Mouse (Mus musculus) MN1 (cell line): ENCODE measurements around the gene Gm42906.

Experiments
- DNase-seq: peaks from one replicate; pipeline ENCODE4 v3.0.0-alpha.2; 2016; ENCODE audit warnings: low spot score

The Gm42906 gene

DNA sequence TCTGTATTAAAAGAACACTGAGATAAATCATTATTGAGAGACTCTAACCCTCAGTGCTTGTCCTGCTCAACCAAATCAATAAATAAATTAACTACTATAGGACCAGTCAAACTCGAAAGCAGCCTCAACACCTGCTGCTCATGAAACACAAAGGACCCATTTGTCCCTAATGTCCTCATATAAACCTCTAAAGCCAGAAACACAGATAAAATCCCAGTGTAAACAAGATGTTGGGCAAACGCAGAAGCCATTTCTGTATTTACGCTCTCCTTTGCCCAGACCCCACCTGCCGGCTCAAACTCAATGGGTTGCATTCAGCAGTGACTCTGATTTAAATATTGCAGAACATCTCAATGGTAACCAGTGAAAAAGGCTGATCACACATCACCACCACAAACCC lies 131.7 kb downstream of the Gm42906 start:
- no peak for DNase-seq

DNA sequence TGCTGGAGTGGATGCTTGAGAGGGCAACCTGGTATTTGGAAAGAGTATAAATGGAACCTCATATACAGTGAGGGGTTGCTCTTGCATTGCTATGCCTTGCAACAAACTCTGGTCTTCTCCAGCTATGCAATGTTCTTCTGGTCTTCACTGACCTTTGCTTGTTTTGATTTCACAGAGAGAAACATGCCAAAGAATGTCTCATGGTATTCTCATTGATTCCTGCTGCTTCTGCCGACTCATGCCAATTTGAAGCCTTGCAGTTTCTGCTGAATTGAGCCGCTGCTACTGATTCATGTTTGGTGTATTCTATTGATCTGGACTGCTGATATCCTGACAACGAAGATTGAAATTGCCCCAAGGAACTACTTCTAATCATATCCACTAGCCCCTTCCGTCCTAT lies 134.4 kb downstream of the Gm42906 start:
- no peak for DNase-seq

DNA sequence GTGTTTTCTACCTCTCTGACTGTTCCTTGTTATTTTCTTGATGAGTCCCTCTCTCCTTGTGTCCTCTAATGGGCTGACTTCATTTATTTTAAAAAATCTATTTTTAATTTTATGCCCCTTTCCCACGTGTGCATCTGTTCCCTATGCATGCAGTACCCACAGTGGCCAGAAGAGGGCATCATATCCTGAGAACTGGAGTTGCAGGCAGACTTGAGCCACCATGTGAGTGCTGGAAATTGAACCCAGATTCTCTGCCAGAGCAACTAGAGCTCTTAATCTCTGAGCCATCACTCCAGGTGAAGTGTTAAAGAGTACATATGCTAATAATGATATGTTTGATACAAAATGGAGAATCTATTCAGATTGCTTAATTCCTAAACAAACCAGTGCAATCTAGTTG lies 135.7 kb downstream of the Gm42906 start:
- no peak for DNase-seq

DNA sequence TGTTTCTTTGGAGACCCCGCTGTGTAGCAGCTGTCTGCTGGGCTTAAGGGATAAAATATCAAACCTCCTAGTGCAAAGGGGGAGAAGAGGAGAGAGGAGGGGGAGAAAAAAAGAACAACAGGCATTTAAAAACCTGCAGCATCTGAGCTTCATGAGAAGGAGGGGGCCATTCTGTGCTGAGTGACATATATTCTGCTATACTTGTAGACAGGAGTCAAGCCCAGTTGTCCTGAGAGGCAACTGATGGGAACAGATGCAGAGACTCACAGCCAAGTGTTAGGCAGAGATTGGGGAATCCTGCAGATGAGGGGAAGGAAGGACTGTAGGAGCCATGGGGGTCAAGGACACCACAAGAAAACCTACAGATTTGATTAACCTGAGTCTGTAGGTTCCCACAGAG lies 141.6 kb downstream of the Gm42906 start:
- DNase-seq = no peak

DNA sequence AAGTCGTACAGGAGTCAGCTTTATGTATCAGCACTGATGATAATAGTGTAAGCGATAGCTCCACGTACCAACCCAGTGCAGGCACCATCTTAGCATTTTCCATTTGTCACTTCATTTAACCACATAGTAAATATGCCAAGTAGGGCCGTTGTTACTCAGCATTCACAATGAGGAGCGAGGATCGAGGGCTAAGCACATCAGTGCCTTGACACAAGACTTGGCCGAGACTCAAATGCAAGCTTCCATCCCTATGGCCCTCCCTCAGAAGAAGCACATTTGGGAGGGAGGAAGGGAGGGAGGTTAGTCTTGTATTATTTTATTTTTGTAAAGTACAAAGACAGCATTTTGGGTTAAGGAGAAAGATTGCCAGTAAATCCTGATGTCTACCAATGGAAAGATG lies 148.4 kb downstream of the Gm42906 start:
- no peak for DNase-seq

DNA sequence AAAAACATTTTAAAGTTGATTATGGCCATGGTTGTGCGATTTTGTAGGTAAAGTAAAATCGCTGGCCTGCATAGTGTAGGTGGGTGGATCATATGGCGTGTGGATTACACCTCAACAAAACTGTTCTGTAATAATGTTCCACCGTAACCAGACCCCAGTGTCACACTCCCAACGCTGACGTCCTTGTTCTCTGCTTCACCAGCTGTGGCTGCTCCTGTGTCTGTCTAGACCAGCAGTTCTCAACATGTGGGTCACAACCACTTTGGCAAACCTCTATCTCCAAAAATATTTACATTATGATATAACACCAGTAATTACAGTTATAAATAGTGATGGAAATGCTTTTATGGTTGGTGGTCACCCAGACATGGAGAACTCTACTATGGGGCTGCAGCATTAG lies 150.0 kb downstream of the Gm42906 start:
- DNase-seq = no peak

DNA sequence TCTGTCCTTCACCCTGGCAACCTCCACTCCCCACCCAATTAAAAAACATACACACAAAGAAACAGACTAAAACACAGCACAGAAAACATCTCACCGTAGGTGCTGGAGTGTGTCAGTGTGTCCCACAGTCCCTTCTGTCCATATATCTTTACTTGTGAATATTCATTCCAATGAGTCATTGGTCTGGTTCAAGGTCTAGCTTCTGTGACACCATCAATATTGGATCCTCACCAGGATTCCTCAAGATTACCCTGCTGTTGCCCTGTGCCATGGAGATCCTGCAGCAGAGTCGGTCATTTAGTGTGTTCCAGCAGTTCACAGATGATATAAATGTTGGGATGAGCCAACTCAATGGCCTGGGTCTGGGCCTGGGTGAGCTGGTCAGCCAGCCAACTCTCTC lies 152.0 kb downstream of the Gm42906 start:
- no peak for DNase-seq

DNA sequence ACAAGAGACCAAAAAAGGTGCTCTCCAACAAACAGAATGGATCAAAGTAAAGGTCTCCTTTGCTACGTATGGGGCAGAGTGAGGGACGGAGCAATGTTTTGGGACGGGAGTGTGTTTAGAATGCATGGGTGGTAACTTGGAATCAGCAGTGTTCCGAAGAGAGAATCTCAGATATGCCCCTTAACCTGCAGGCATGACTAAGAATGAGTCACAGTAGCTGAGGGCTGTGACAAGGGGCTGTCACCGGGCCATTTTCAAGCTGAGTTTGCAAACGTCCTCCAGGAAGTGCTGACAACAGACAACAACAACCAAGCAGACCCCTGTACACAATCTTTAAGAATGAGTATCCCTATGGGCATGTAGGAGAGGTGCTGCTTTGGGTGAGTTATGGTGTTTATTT lies 153.7 kb downstream of the Gm42906 start:
- DNase-seq = no peak

DNA sequence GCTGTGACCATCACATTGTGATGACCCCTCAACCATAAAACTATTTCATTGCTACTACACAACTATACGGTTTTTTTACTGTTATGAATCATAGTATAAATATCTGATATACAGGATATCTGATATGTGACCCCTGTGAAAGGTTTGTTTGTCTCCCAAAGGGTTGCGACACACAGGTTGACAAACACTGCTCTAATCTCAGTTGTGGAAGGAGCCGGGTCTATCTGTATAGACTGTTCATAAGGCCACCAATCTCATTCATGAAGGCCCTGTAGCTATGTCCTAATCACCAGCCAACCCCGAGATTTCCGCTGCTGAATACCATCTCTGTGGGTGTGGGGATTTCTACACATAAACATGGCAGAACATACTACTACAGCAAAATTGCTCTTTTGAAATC lies 157.1 kb downstream of the Gm42906 start:
- no peak for DNase-seq

DNA sequence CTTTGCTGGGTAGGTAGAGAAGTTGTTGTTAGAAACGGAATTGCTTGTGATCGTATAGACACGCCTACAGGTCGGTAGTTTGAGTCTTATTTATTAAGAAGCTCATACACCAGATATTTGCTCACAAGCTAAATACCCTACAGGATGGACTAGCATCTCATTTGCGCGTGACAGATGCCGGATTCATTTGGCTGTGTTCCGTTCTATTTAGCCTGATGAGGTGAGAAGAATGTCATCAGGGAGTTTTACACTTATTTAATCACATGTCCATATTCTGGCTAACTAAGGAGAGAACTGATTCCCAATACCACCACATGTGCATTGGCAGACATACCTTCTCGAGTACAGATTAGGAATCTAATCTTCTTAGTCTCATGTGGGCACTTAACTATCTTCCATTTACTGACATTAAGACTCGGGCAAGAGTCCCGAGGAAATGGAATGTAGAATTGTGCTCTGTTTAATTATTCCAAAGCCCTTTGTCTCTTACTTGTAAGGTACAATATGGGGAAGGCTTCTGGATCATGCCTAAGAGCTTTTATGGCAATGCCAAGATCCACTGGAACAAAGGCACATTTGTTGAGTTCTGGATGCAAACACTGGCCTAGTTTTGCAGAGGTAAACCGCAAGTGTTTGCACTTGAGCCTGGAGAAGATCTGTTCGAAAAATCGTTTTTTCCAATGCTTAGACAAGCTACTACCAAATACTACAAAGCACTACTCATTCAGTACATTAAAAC lies 160.9 kb downstream of the Gm42906 start:
- DNase-seq = no peak

DNA sequence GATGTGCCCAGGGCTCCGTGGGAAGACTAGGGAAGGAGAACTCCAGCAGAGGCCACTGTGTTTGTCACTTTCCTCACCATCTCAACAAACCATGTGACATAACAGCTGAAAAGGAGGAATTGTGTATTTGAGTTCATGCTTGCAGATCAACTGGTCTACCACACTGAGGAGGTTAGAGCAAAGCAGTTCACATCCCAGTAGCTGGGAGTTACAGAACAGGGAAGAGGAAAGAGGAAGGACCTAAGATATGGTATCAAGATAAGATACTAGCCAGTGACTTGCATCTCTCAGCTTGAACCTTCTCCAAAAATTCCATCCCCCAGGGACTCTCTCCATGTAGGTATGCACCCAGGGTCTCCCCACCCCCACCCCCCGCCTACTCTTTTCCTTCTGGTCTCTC lies 166.4 kb downstream of the Gm42906 start:
- no peak for DNase-seq

DNA sequence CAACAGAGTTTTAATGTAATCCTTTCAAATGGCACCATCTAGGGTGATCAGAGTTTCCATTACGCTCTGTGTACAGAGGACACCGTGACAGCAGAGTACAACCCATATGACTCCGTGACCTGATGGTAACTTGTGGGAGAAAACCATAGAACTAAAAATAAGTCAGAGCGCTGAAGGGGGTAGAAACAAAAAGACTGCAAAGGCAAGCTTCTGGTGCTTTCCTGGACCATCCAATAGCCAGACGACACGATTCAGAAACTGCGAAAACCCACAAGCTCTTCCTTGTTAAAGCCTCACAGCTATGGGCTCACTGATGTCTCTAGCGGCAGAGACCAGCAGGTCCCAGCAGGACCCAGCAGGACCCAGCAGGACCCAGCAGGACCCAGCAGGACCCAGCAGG lies 175.8 kb downstream of the Gm42906 start:
- DNase-seq = no peak

DNA sequence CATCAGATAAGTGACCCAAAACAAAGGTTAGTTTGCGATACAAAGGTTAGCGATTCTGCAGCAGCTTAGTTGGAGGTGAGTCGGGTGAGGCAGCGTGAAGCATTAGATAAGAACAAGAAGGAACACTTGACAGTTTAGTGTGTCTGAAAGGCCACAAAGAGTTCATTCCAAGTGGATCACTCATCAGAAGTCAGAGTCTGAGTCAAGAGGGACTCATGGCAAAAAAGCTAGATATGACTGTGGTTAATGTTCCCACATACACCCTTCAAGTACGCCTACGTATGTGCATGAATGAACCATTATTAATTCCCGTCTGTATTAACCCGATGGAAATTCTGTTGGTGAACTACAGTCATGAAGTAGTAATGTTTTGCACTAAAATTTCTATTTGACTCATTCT lies 176.3 kb downstream of the Gm42906 start:
- no peak for DNase-seq

DNA sequence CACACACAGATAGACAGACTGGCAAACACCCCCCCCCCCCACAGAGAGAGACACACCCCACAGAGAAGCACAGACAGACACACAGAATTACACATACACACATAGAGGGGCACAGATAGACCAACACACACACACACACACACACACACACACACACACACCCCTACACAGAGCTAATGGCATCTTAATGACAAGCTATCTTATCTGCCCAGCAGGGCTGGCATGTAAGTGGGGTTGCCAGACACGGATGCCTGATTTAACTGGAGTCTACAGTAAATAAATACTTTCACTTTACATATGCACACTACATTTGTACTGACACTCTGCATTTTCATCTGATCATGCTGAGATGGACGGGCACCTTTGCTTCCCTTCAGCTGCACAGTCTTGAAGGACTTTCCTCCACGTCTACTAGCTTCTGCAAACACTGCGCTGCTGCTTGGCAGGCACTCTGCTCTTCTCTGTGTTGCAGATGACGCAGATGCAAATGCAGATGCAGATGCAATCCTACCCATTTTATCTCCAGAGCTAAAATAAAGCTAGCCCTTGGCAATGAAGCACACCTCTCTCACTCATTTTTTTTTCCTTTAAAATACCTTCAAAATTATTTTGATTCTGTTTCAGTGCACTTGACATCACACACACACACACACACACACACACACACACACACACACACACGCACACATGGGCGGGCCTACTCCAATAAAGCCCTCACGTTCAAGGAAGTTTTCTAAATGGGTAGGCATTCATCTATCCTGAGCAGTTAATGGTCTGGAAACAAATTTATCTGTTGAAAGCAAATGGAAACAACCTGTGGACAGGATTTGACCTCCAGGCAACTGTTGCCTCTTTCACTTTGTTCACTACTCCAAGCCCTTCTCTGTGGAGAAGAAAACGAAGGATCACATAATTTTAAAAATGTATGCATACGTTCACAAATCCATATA lies 179.0 kb downstream of the Gm42906 start:
- DNase-seq = peak; percentile 68

DNA sequence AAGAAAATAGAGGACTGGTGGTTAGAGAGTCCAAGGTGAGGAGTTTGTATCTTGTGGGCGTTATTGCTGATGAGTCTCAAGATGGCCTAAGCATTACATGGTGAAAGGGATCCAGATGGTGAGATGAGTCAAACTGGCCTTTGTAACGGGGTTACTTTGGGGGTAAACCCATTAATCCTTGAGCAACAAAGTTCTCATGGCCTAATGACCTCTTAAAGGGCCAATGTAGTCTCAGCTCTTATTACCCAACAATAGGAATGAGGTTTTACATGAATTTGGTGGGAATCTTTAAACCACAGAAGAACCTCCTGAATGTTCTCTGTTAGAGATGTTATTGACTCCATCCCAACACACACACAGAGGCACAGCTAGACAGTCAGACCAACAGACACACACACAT lies 179.9 kb downstream of the Gm42906 start:
- DNase-seq = no peak

DNA sequence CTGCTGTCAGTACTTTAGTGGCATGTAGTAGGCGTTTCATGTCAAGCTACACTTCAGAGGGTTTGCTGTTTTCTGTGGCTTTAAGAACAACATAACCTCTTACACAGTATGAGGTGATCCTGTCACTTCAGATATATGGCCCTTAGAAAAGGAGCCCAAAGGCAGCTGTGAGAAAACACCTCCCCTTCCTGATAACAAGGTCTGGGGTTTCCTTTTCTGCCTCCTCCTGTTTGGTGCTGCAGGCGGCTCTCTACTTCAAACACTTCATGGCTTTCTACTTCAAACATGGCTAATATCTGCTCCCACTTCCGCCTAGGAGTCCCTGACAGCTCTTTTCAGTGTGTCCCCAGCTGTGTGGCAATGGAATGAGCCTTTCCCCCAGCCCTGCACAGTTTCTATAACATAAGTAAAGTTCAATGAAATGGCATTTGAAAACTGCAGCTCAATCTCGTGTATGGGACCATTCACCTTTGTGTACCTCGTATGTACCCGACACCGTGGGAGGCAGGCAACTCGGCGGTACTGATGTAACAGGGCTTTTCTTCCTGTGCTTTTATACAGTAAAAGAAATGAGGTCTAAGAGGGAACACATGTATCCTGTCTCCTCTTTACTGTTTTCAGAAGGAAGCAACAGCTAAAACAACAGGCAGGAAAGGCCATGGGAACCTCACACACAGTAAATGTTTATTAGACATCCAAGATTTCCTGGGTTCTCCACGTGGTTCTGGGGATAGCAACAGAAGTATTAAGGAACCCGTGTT lies 180.7 kb downstream of the Gm42906 start:
- no peak for DNase-seq

DNA sequence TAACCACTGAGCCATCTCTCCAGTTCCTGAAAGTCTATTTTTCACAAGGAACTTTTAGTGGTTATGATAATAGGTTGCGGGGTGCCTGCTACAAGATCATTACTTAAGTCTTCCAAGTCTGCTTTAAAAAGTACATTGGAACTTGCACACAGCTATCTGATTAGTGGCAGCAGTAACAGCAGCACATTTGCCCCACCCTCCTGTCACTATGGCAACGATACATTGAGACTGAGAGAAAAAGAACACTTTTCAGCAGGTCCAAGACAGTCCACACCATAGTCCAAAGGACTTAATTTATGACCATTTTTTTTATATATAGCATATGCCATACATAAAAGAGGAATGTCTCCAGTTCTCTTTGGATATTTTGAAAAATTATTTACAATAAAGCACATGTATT lies 181.7 kb downstream of the Gm42906 start:
- DNase-seq = peak; percentile 18

DNA sequence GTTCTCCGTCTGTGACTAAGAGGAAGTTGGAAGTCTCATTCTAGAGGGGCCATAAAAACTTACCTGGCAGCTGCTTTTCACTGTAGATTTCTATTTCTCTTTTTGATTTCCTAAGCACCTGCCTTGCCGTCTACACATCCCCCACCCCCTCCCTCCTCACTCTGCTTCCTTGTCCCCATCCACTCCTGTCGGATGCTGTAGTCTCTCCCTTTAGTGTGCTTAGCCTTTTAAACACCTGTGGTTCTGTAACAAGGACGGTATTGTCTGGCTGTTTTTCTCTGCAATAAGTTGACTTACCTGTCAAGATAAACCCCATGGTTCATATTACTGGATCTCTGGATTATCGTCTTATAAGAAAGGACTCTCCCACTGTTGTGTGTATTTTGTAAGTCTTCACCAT lies 182.4 kb downstream of the Gm42906 start:
- no peak for DNase-seq

DNA sequence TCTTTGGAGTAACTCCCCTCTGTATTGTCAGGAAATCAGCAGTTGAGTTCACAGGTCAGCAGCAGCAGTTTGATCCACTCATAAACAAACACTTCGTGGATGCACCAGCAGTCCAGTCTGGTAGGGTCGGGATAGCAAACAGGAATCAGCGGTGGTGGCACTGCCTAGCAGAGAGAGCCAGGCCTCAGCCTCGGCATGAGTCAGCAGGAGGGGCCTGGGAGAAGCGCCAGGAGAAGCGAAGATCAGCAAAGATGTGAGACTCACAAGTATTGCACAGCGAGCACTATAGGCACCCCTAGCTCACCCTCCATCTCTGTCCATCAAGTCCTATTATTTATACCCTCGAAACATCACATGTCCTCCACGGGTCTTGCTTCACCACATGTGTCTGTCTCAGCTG lies 189.2 kb downstream of the Gm42906 start:
- peak; percentile 14 for DNase-seq

DNA sequence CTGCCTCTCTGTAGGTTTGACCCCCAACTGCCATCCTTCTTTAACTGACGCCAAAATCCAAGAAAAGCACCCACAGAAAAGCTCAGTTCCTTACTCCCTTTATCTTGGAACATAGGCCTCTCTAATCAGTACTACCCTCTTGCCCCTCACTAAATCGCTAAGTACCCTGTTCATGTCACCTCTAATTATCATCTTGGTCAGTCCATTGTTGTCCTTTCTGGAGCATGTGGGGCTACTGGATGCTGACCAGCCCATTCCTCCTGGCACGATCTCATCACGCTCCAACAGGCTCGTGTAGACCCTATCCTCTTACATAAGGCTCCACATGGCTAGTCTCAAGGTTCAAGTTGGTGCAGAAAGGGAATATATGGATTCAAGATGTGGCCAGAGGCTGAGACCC lies 191.6 kb downstream of the Gm42906 start:
- DNase-seq = no peak

DNA sequence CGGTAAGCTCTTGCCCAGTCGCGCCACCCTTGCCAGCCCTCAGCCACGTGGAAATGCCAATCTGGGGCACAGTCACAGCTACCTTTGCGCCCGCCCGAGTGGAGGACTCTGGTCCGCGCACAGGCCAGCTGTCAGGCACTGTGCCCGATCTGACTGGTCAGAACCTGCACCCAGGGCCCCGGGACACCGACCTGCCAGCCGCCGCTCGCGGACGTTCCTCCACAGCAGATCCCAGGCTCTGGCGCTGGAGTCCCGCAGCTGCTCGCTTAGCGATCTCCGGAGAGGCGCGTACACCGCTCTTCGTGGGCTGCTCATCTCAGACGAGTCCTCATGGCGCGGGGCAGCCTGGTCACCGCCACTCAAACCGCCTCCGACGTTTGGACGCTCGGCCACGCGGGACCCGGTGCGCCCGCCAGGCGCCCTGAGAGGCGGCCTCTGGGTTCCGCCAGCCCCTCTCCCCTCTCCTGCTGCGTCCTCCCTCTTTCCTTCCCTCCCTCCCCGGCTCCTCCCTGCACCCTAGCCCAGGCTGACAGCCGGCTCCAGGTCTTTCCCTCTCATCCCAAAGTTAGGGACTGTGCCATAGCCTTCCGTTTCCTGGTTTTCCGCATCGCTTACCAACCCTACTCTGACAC lies 194.4 kb downstream of the Gm42906 start, which contains the start of gene Stard13:
Gene Stard13 (minus strand): TSS at position 437 of the 632 bp plus-strand sequence.
- DNase-seq = no peak
